Mouse (Mus musculus) myocyte (in vitro differentiated cells): ENCODE measurements around the gene Prss40.

Experiments
- CEBPB ChIP-seq: IDR thresholded peaks from 2 replicates; pipeline ENCODE4 v1.6.1; 2011; ENCODE audit warnings: mild to moderate bottlenecking, moderate library complexity; ENCODE audit not compliant: poor library complexity, insufficient read depth, severe bottlenecking
- MYOD1 ChIP-seq, 3 experiments: IDR thresholded peaks; one replicate each; pipeline ENCODE4 v1.6.1; 2011; ENCODE audit warnings: control low read depth in 2 of 3, low read depth in 2 of 3, mild to moderate bottlenecking in 2 of 3, moderate library complexity in 1 of 3; ENCODE audit not compliant: insufficient read length in 2 of 3, control insufficient read depth in 1 of 3
- POLR2A ChIP-seq: IDR thresholded peaks from one replicate; pipeline ENCODE4 v1.6.1; 2011; ENCODE audit warnings: low read depth, mild to moderate bottlenecking, control low read depth, moderate library complexity; ENCODE audit not compliant: insufficient read length
- REST ChIP-seq: IDR thresholded peaks from one replicate; pipeline ENCODE4 v1.6.1; 2011; ENCODE audit warnings: mild to moderate bottlenecking, control low read depth, moderate library complexity; ENCODE audit not compliant: insufficient read depth, insufficient read length
- TCF12 ChIP-seq: IDR thresholded peaks from one replicate; pipeline ENCODE4 v1.6.1; 2011; ENCODE audit warnings: mild to moderate bottlenecking, control low read depth; ENCODE audit not compliant: poor library complexity, insufficient read depth, severe bottlenecking
- USF1 ChIP-seq: IDR thresholded peaks from one replicate; pipeline ENCODE4 v1.6.1; 2011; ENCODE audit warnings: low read depth, mild to moderate bottlenecking, control low read depth, moderate library complexity

DNA sequence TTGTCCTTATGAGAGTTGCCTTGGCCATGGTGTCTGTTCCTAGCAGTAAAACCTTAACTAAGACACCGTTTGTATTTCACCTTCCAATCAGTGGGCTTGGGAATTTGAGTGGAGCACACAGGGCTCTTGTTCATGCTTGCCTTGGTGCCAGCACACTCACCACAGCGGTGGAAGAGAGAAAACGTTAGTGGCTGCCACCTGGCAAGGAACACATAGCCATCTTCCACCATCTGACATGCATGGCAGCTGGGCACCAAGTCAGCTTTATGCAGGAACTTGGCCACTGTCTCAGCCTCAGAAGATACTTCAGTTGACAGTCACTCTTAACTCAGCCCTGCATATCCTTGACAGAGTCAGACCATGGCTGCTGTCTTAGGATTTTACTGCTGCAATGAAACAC lies 37.1 kb downstream of the Prss40 start:
- TF ChIP-seq POLR2A: no peak
- no peak for TF ChIP-seq CEBPB
- TF ChIP-seq TCF12: no peak
- TF ChIP-seq USF1: no peak
- no peak for TF ChIP-seq MYOD1 (IDR thresholded peaks at IDR 0.05; ENCODE audit: control insufficient read depth in 1 of 3, insufficient read length in 2 of 3, low read depth in 2 of 3)
- no peak for TF ChIP-seq REST
